Mouse (Mus musculus): ENCODE measurements at regions not wholly inside any gene's neighbourhood (a gene's known extent, or its start where the extent isn't known, plus 50 kb on each side); places are given as distances from the start of the nearest gene placed in this dataset.

DNA sequence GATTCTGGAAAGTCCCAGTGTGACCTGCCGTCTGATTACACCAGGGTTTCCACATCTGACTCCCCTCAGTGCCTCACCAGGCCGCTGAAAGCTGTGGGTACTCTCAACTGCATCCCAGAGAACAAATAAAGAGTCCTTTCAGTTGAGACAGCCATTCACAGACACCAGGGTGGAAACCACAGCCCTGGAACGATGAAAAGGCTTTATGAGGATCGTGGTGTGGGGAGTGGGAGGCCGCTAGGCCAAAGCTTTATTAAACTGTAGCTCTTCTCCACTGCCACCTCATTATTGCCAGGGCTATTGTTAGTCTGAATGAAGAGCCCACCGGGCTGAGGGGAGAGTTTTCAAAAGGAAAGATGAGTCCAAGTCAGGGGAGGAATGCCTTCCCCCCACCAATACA lies 202.8 kb downstream of the Cd83 start:
- no peak for DNase-seq (ENCODE audit: low spot score)

DNA sequence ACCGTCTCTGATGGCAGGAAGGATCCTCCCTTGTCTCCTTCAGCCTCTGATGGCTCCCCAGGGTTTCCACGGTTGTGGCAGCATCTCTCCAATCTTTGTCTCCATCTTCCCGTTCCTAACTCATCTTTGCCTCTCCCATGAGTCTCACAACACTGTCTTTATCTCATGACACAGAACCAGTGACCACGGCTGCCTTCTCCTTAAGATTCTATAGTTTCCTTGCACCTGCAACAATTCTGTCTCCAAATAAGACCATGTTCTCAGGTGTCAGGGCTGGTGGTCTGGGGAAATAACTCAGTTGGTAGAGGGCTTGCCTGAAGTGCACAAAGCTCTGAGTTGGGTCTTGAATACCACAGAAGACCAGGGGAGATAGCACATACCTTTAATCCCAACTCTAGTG lies 203.8 kb downstream of the Cd83 start:
- ATAC-seq (ENCODE audit: low FRiP score, low TSS enrichment) (no peak), DNase-seq (ENCODE audit: low spot score) (no peak)
- Histone ChIP-seq H3K9me3 (ENCODE audit: control insufficient read depth, low read length) (no peaks in the 10 kb centered on the region), H3K4me3 (ENCODE audit: low read depth, low read length) (no peak overlapping the region), H3K4me2 (replicated peaks; ENCODE audit: low read depth) (no peak overlapping the region), H3K36me3 (ENCODE audit: control insufficient read depth, insufficient read depth, low read length) (no peaks in the 10 kb centered on the region), H3K9ac (ENCODE audit: low read length) (no peak overlapping the region), H3K27ac (replicated peaks) (no peak overlapping the region), H3K27me3 (ENCODE audit: control insufficient read depth, insufficient read depth, low read length) (no peaks in the 10 kb centered on the region), H3K4me1 (replicated peaks; ENCODE audit: control insufficient read depth, insufficient read depth) (no peaks in the 10 kb centered on the region; the same call in 1 of the 2 replicates)
- WGBS: 86% methylated on average over 4 of the region's 4 CpGs
- TF ChIP-seq EP300 (optimal IDR thresholded peaks at IDR 0.05): no peak
- no peak for TF ChIP-seq CTCF (IDR thresholded peaks at IDR 0.05; ENCODE audit: low read depth)

More for the DNA sequence above, 202.8 kb downstream of the Cd83 start:
- ATAC-seq (ENCODE audit: low FRiP score, low TSS enrichment): no peak
- H3K4me3 ChIP-seq (ENCODE audit: low read depth, low read length): no peak overlapping the region
- H3K9ac ChIP-seq (ENCODE audit: low read length): no peak overlapping the region
- H3K4me1 ChIP-seq (replicated peaks; ENCODE audit: control insufficient read depth, insufficient read depth): no peaks in the 10 kb centered on the region; the same call in 1 of the 2 replicates
- no peaks in the 10 kb centered on the region for H3K27me3 ChIP-seq (ENCODE audit: control insufficient read depth, insufficient read depth, low read length)
- H3K9me3 ChIP-seq (ENCODE audit: control insufficient read depth, low read length): no peaks in the 10 kb centered on the region
- 67% methylated on average over 6 of the region's 6 CpGs for WGBS
- H3K27ac ChIP-seq (replicated peaks): no peak overlapping the region
- H3K36me3 ChIP-seq (ENCODE audit: control insufficient read depth, insufficient read depth, low read length): no peaks in the 10 kb centered on the region
- TF ChIP-seq EP300 (optimal IDR thresholded peaks at IDR 0.05) (no peak), CTCF (IDR thresholded peaks at IDR 0.05; ENCODE audit: low read depth) (no peak)
- no peak overlapping the region for H3K4me2 ChIP-seq (replicated peaks; ENCODE audit: low read depth)

DNA sequence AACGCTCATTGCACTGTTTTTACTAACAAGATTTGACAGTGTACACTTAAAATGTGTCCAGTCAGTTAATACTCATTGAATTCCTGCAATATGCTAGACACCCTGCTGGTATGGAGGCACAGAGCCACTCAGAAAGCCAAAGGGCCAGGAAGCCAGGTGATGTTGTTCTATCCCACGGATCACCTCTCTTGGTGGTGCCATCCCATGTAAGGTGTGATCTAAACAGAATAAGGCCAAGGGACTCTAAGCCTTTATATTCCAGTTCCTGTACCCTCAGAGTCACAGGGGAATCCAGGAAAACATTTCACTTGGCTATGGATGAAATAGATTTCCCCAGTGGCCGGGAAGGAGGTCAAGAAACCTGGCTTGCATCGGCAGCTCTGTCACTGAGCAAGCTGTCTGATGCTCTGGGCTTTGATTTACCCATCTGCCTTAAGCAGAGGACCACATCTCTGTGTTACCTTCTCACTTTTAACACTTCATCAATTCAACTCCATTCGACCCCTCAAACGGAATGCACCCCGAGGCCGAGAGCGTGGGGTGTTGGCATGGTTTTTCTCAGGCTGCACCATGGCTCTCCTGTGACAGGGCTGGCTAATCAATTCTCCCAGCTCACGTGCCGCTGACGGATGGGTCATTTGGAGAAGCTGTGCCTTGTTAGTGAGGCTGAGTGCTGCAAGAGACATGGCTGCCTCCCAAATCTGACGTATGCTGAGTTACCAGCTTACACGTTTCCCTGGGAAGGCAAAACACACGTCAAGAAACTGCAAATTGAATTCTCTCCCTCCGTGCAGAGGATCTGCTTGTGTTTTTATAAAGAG lies 205.9 kb downstream of the Cd83 start:
- ATAC-seq (ENCODE audit: low FRiP score, low TSS enrichment) (no peak), DNase-seq (ENCODE audit: low spot score) (peak; percentile 24)
- Histone ChIP-seq H3K27ac (replicated peaks) (no peak overlapping the region), H3K4me3 (ENCODE audit: low read depth, low read length) (no peak overlapping the region), H3K4me1 (replicated peaks; ENCODE audit: control insufficient read depth, insufficient read depth) (no peaks in the 10 kb centered on the region; the same call in 1 of the 2 replicates), H3K27me3 (ENCODE audit: control insufficient read depth, insufficient read depth, low read length) (no peaks in the 10 kb centered on the region), H3K9me3 (ENCODE audit: control insufficient read depth, low read length) (no peaks in the 10 kb centered on the region), H3K36me3 (ENCODE audit: control insufficient read depth, insufficient read depth, low read length) (no peaks in the 10 kb centered on the region), H3K4me2 (replicated peaks; ENCODE audit: low read depth) (0 out of 2 replicates have a peak overlapping the region, but pooled peaks have one; percentile 8), H3K9ac (ENCODE audit: low read length) (no peak overlapping the region)
- WGBS: 39% methylated on average over 16 of the region's 16 CpGs
- TF ChIP-seq EP300 (optimal IDR thresholded peaks at IDR 0.05) (no peak), CTCF (IDR thresholded peaks at IDR 0.05; ENCODE audit: low read depth) (no peak)

DNA sequence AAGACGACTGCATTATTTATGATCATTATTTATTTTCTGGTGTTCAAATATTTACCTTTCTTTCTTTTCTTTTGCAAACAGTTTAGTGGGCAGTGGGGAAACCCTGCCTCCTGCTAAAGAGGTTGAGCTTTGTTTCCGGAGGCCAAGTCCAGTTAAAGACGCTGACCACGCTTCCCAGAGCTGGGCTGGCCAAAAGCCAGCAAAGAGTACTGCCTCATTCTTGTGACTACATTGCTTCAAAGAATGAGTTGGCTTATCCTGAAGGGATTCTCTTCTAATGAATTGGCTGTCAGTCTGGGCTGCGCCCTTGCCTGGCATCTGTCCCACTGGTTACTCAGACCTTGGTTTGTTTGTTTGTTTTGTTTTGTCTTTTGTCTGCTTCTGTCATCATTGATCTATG lies 207.2 kb downstream of the Cd83 start:
- TF ChIP-seq EP300 (optimal IDR thresholded peaks at IDR 0.05) (no peak), CTCF (IDR thresholded peaks at IDR 0.05; ENCODE audit: low read depth) (no peak)
- Histone ChIP-seq H3K27ac (replicated peaks) (no peak overlapping the region), H3K4me2 (replicated peaks; ENCODE audit: low read depth) (0 out of 2 replicates have a peak overlapping the region, but pooled peaks have one; percentile 20), H3K9me3 (ENCODE audit: control insufficient read depth, low read length) (no peaks in the 10 kb centered on the region), H3K4me1 (replicated peaks; ENCODE audit: control insufficient read depth, insufficient read depth) (no peaks in the 10 kb centered on the region; the same call in 1 of the 2 replicates), H3K36me3 (ENCODE audit: control insufficient read depth, insufficient read depth, low read length) (no peaks in the 10 kb centered on the region), H3K9ac (ENCODE audit: low read length) (no peak overlapping the region), H3K27me3 (ENCODE audit: control insufficient read depth, insufficient read depth, low read length) (no peaks in the 10 kb centered on the region), H3K4me3 (ENCODE audit: low read depth, low read length) (no peak overlapping the region)
- DNase-seq (ENCODE audit: low spot score) (peak; percentile 74), ATAC-seq (ENCODE audit: low FRiP score, low TSS enrichment) (peak; percentile 61)
- WGBS: 12% methylated on average over 5 of the region's 5 CpGs

DNA sequence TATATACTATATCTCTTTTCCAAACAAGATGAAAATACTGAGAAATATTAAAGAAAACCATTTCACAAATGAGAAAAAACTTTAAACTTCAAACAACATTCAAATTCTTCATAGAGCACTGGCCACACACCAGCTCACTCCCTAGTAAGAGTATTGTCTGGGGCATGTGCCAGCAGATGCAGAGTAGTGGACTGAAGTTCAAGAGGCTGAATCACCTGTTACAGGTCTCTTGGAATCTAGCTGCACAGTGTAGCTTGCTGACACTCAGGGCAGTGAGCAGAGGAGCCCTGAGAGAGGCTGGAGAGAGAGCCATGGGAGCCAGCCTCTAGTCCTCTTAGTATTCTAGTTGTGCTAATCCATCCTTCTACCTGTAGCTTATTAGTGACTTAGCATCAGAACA lies 208.4 kb downstream of the Cd83 start:
- ATAC-seq (ENCODE audit: low FRiP score, low TSS enrichment) (no peak), DNase-seq (ENCODE audit: low spot score) (no peak)
- Histone ChIP-seq H3K27me3 (ENCODE audit: control insufficient read depth, insufficient read depth, low read length) (no peaks in the 10 kb centered on the region), H3K9ac (ENCODE audit: low read length) (no peak overlapping the region), H3K9me3 (ENCODE audit: control insufficient read depth, low read length) (no peaks in the 10 kb centered on the region), H3K4me1 (replicated peaks; ENCODE audit: control insufficient read depth, insufficient read depth) (no peaks in the 10 kb centered on the region; the same call in 1 of the 2 replicates), H3K36me3 (ENCODE audit: control insufficient read depth, insufficient read depth, low read length) (no peaks in the 10 kb centered on the region), H3K4me2 (replicated peaks; ENCODE audit: low read depth) (no peak overlapping the region), H3K27ac (replicated peaks) (no peak overlapping the region), H3K4me3 (ENCODE audit: low read depth, low read length) (no peak overlapping the region)
- no peak for TF ChIP-seq CTCF (IDR thresholded peaks at IDR 0.05; ENCODE audit: low read depth)
- TF ChIP-seq EP300 (optimal IDR thresholded peaks at IDR 0.05): no peak

DNA sequence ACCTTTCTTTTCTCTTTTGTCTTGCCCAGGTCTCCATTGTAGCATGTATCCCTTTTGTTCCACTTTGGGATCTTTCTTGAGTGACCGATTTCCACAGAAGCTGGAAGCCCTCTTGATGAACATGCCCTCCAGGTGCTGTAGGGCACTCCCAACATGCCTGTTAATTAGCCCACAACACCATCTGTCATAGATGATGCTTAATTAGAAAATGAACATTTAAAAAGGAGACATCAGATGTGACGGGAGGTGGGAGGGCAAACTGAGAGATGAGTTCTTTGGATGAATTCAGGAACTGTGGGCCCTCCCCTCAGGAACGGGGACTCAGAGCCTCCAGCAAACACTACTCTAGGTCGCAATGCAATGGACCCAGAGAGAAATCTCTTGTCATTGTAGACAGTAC lies 209.8 kb downstream of the Cd83 start:
- WGBS: 94% methylated on average over 4 of the region's 4 CpGs
- no peaks in the 10 kb centered on the region for H3K9me3 ChIP-seq (ENCODE audit: control insufficient read depth, low read length)
- TF ChIP-seq EP300 (optimal IDR thresholded peaks at IDR 0.05) (no peak), CTCF (IDR thresholded peaks at IDR 0.05; ENCODE audit: low read depth) (no peak)

More for the DNA sequence above, 209.8 kb downstream of the Cd83 start:
- H3K27me3 ChIP-seq (ENCODE audit: control insufficient read depth, insufficient read depth, low read length): no peaks in the 10 kb centered on the region
- H3K4me2 ChIP-seq (replicated peaks; ENCODE audit: low read depth): no peak overlapping the region
- H3K4me1 ChIP-seq (replicated peaks; ENCODE audit: control insufficient read depth, insufficient read depth): no peaks in the 10 kb centered on the region; the same call in 1 of the 2 replicates
- H3K27ac ChIP-seq (replicated peaks): no peak overlapping the region
- no peak for ATAC-seq (ENCODE audit: low FRiP score, low TSS enrichment)
- no peak for DNase-seq (ENCODE audit: low spot score)
- no peak overlapping the region for H3K4me3 ChIP-seq (ENCODE audit: low read depth, low read length)
- H3K36me3 ChIP-seq (ENCODE audit: control insufficient read depth, insufficient read depth, low read length): no peaks in the 10 kb centered on the region
- no peak overlapping the region for H3K9ac ChIP-seq (ENCODE audit: low read length)

Data from stomach, postnatal 0 days (tissue).